Mouse (Mus musculus): ENCODE results near the gene Ncor2.

DNA sequence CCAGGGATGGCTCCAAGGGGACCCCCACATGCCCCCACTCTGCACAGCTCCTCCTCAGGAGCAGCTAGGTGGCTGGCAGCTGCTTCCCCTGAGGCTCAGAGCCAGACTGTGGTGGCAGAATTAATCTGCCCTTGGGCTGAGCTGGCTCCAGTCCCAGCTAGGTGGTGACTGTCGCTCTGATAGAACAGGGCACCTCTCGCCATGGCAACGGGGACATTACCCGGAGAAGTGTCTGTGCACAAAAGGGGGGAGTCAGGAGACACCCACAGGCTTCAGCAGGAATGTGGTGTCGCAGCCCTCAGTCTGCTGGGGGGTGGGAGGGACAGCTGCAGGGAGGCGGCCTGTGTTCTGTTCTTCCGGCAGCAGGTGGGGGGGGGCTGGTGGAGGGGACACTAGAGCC is 24.1 kb upstream of the Ncor2 start:
- TF ChIP-seq POLR2A (IDR thresholded peaks at IDR 0.05; ENCODE audit: control insufficient read depth, extremely low read depth, insufficient read depth, low read length, poor library complexity) = no peak
- TF ChIP-seq CTCF (IDR thresholded peaks at IDR 0.05; ENCODE audit: borderline replicate concordance, control insufficient read depth, extremely low read depth, insufficient read depth, low read length, poor library complexity) = no peak

Measured in thymus, adult 2 months (tissue).